Mouse (Mus musculus): ENCODE data around the gene Krt23. TPM values are rescaled to one million over a fixed set of nuclear protein-coding genes. Genes with fewer than 3 reads are reported as not detected.
A peak's percentile ranks its signal among the peaks of the same experiment; 100 is the strongest.

The Krt23 gene
- polyA plus RNA-seq, 1 experiment from 2014 or later, result 0.32 TPM

- no peak overlapping the region for H3K9ac ChIP-seq
- 79% methylated on average over 4 of the region's 4 CpGs for WGBS
- H3K27ac ChIP-seq, result no peak overlapping the region
- H3K4me3 ChIP-seq (replicated peaks; ENCODE audit: low read length), result no peak overlapping the region
- H3K9me3 ChIP-seq (ENCODE audit: control insufficient read depth, low read length), result no peaks in the 10 kb centered on the region
- H3K4me1 ChIP-seq (replicated peaks; ENCODE audit: control insufficient read depth, insufficient read depth, low read length), result no peaks in the 10 kb centered on the region
- no peak overlapping the region for H3K4me2 ChIP-seq (replicated peaks)
- no peak for ATAC-seq (ENCODE audit: low FRiP score)
- no peaks in the 10 kb centered on the region for H3K36me3 ChIP-seq (replicated peaks; ENCODE audit: control insufficient read depth, insufficient read depth)
- no peaks in the 10 kb centered on the region for H3K27me3 ChIP-seq (ENCODE audit: control insufficient read depth, insufficient read depth, low read length)
- DNase-seq (ENCODE audit: low spot score), result no peak
These were observed 2.3 kb downstream of the Krt23 start for GRCm38 (mm10) chr11:99490624-99491023.

- Histone ChIP-seq H3K27ac (no peak overlapping the region), H3K4me3 (replicated peaks; ENCODE audit: low read length) (no peak overlapping the region), H3K4me1 (replicated peaks; ENCODE audit: control insufficient read depth, insufficient read depth, low read length) (no peaks in the 10 kb centered on the region), H3K27me3 (ENCODE audit: control insufficient read depth, insufficient read depth, low read length) (no peaks in the 10 kb centered on the region), H3K9me3 (ENCODE audit: control insufficient read depth, low read length) (no peaks in the 10 kb centered on the region), H3K36me3 (replicated peaks; ENCODE audit: control insufficient read depth, insufficient read depth) (no peaks in the 10 kb centered on the region), H3K4me2 (replicated peaks) (no peak overlapping the region), H3K9ac (no peak overlapping the region)
- DNase-seq (ENCODE audit: low spot score) (no peak), ATAC-seq (ENCODE audit: low FRiP score) (no peak)
- WGBS, result 56% methylated on average over 3 of the region's 3 CpGs
These were observed 3.7 kb downstream of the Krt23 start for GRCm38 (mm10) chr11:99489233-99489632.

- DNase-seq (ENCODE audit: low spot score), result no peak
- H3K27me3 ChIP-seq (ENCODE audit: control insufficient read depth, insufficient read depth, low read length), result no peaks in the 10 kb centered on the region
- no peak overlapping the region for H3K4me2 ChIP-seq (replicated peaks)
- no peak overlapping the region for H3K9ac ChIP-seq
- no peak overlapping the region for H3K4me3 ChIP-seq (replicated peaks; ENCODE audit: low read length)
- no peak overlapping the region for H3K27ac ChIP-seq
- ATAC-seq (ENCODE audit: low FRiP score), result no peak
- WGBS, result 80% methylated on average over 3 of the region's 3 CpGs
- H3K36me3 ChIP-seq (replicated peaks; ENCODE audit: control insufficient read depth, insufficient read depth), result no peaks in the 10 kb centered on the region
- H3K4me1 ChIP-seq (replicated peaks; ENCODE audit: control insufficient read depth, insufficient read depth, low read length), result no peaks in the 10 kb centered on the region
- no peaks in the 10 kb centered on the region for H3K9me3 ChIP-seq (ENCODE audit: control insufficient read depth, low read length)
These were observed 18.0 kb downstream of the Krt23 start for GRCm38 (mm10) chr11:99474981-99475380.

- Histone ChIP-seq H3K27me3 (ENCODE audit: control insufficient read depth, insufficient read depth, low read length) (no peaks in the 10 kb centered on the region), H3K36me3 (replicated peaks; ENCODE audit: control insufficient read depth, insufficient read depth) (no peaks in the 10 kb centered on the region), H3K4me3 (replicated peaks; ENCODE audit: low read length) (no peak overlapping the region), H3K4me1 (replicated peaks; ENCODE audit: control insufficient read depth, insufficient read depth, low read length) (no peaks in the 10 kb centered on the region), H3K9ac (no peak overlapping the region), H3K4me2 (replicated peaks) (no peak overlapping the region), H3K9me3 (ENCODE audit: control insufficient read depth, low read length) (no peaks in the 10 kb centered on the region), H3K27ac (no peak overlapping the region)
- no peak for DNase-seq (ENCODE audit: low spot score)
- ATAC-seq (ENCODE audit: low FRiP score), result no peak
- 71% methylated on average over 6 of the region's 6 CpGs for WGBS
These were observed 19.5 kb downstream of the Krt23 start for GRCm38 (mm10) chr11:99473433-99473832.

- Histone ChIP-seq H3K9me3 (ENCODE audit: control insufficient read depth, low read length) (no peaks in the 10 kb centered on the region), H3K4me1 (replicated peaks; ENCODE audit: control insufficient read depth, insufficient read depth, low read length) (no peaks in the 10 kb centered on the region), H3K27me3 (ENCODE audit: control insufficient read depth, insufficient read depth, low read length) (no peaks in the 10 kb centered on the region), H3K36me3 (replicated peaks; ENCODE audit: control insufficient read depth, insufficient read depth) (no peaks in the 10 kb centered on the region), H3K27ac (no peak overlapping the region), H3K9ac (no peak overlapping the region), H3K4me3 (replicated peaks; ENCODE audit: low read length) (no peak overlapping the region), H3K4me2 (replicated peaks) (no peak overlapping the region)
- ATAC-seq (ENCODE audit: low FRiP score), result no peak
- no peak for DNase-seq (ENCODE audit: low spot score)
- 92% methylated on average over 4 of the region's 4 CpGs for WGBS
These were observed 20.5 kb downstream of the Krt23 start for GRCm38 (mm10) chr11:99472405-99472804.

GRCm38 (mm10) chr11:99471946-99472345 lies 21.0 kb downstream of the Krt23 start:
- ATAC-seq (ENCODE audit: low FRiP score) (no peak), DNase-seq (ENCODE audit: low spot score) (no peak)
- WGBS, result 89% methylated on average over 6 of the region's 6 CpGs
- H3K4me3 ChIP-seq (replicated peaks; ENCODE audit: low read length), result no peak overlapping the region
- H3K27ac ChIP-seq, result no peak overlapping the region
- no peaks in the 10 kb centered on the region for H3K36me3 ChIP-seq (replicated peaks; ENCODE audit: control insufficient read depth, insufficient read depth)
- no peak overlapping the region for H3K4me2 ChIP-seq (replicated peaks)
- H3K9me3 ChIP-seq (ENCODE audit: control insufficient read depth, low read length), result no peaks in the 10 kb centered on the region
- H3K4me1 ChIP-seq (replicated peaks; ENCODE audit: control insufficient read depth, insufficient read depth, low read length), result no peaks in the 10 kb centered on the region
- no peaks in the 10 kb centered on the region for H3K27me3 ChIP-seq (ENCODE audit: control insufficient read depth, insufficient read depth, low read length)
- H3K9ac ChIP-seq, result no peak overlapping the region

GRCm38 (mm10) chr11:99469228-99469627 lies 23.7 kb downstream of the Krt23 start:
- no peaks in the 10 kb centered on the region for H3K9me3 ChIP-seq (ENCODE audit: control insufficient read depth, low read length)
- no peaks in the 10 kb centered on the region for H3K4me1 ChIP-seq (replicated peaks; ENCODE audit: control insufficient read depth, insufficient read depth, low read length)
- H3K9ac ChIP-seq, result no peak overlapping the region
- H3K27me3 ChIP-seq (ENCODE audit: control insufficient read depth, insufficient read depth, low read length), result no peaks in the 10 kb centered on the region
- H3K4me2 ChIP-seq (replicated peaks), result no peak overlapping the region
- H3K36me3 ChIP-seq (replicated peaks; ENCODE audit: control insufficient read depth, insufficient read depth), result no peaks in the 10 kb centered on the region
- H3K27ac ChIP-seq, result no peak overlapping the region
- H3K4me3 ChIP-seq (replicated peaks; ENCODE audit: low read length), result no peak overlapping the region
- ATAC-seq (ENCODE audit: low FRiP score) (no peak), DNase-seq (ENCODE audit: low spot score) (no peak)
- WGBS, result 92% methylated on average over 4 of the region's 4 CpGs

- ATAC-seq (ENCODE audit: low FRiP score), result no peak
- Histone ChIP-seq H3K9ac (no peak overlapping the region), H3K9me3 (ENCODE audit: control insufficient read depth, low read length) (no peaks in the 10 kb centered on the region), H3K4me1 (replicated peaks; ENCODE audit: control insufficient read depth, insufficient read depth, low read length) (no peaks in the 10 kb centered on the region), H3K36me3 (replicated peaks; ENCODE audit: control insufficient read depth, insufficient read depth) (no peaks in the 10 kb centered on the region), H3K27ac (no peak overlapping the region), H3K4me3 (replicated peaks; ENCODE audit: low read length) (no peak overlapping the region), H3K27me3 (ENCODE audit: control insufficient read depth, insufficient read depth, low read length) (no peaks in the 10 kb centered on the region), H3K4me2 (replicated peaks) (no peak overlapping the region)
- DNase-seq (ENCODE audit: low spot score), result no peak
- 89% methylated on average over 11 of the region's 11 CpGs for WGBS
These were observed 24.4 kb downstream of the Krt23 start for GRCm38 (mm10) chr11:99468566-99468965.

GRCm38 (mm10) chr11:99466316-99466715 lies 26.6 kb downstream of the Krt23 start:
- Histone ChIP-seq H3K9me3 (ENCODE audit: control insufficient read depth, low read length) (no peaks in the 10 kb centered on the region), H3K9ac (0 out of 2 replicates have a peak overlapping the region, but pooled peaks have one; percentile 9), H3K4me1 (replicated peaks; ENCODE audit: control insufficient read depth, insufficient read depth, low read length) (no peaks in the 10 kb centered on the region), H3K36me3 (replicated peaks; ENCODE audit: control insufficient read depth, insufficient read depth) (no peaks in the 10 kb centered on the region), H3K4me2 (replicated peaks) (no peak overlapping the region), H3K27me3 (ENCODE audit: control insufficient read depth, insufficient read depth, low read length) (no peaks in the 10 kb centered on the region), H3K4me3 (replicated peaks; ENCODE audit: low read length) (no peak overlapping the region), H3K27ac (no peak overlapping the region)
- 45% methylated on average over 7 of the region's 7 CpGs for WGBS
- DNase-seq (ENCODE audit: low spot score) (no peak), ATAC-seq (ENCODE audit: low FRiP score) (no peak)

GRCm38 (mm10) chr11:99464836-99465235 lies 28.1 kb downstream of the Krt23 start:
- Histone ChIP-seq H3K4me2 (replicated peaks) (no peak overlapping the region), H3K27ac (no peak overlapping the region), H3K36me3 (replicated peaks; ENCODE audit: control insufficient read depth, insufficient read depth) (no peaks in the 10 kb centered on the region), H3K27me3 (ENCODE audit: control insufficient read depth, insufficient read depth, low read length) (no peaks in the 10 kb centered on the region), H3K9ac (no peak overlapping the region), H3K4me3 (replicated peaks; ENCODE audit: low read length) (no peak overlapping the region), H3K4me1 (replicated peaks; ENCODE audit: control insufficient read depth, insufficient read depth, low read length) (no peaks in the 10 kb centered on the region), H3K9me3 (ENCODE audit: control insufficient read depth, low read length) (no peaks in the 10 kb centered on the region)
- ATAC-seq (ENCODE audit: low FRiP score) (no peak), DNase-seq (ENCODE audit: low spot score) (peak; percentile 95)
- 10% methylated on average over 5 of the region's 5 CpGs for WGBS
